Mouse (Mus musculus) lung, embryonic 16.5 days (tissue): ENCODE results near the gene Efcab11. TPM values are rescaled to one million over a fixed set of nuclear protein-coding genes. Genes with fewer than 3 reads are reported as not detected.

Source experiments
- ATAC-seq: fragments of 200-750 bp; cut with Nextera tagmentation; 2 replicates; pipeline ENCODE4 v1.8.0; 2017; ENCODE audit warnings: low read depth, mild to moderate bottlenecking, moderate library complexity
- H3K27ac ChIP-seq: fragments of 300-500 bp; sonication (generic); 2 replicates; pipeline ENCODE4 v1.5.1; 2014; ENCODE audit warnings: mild to moderate bottlenecking, control low read depth, low read length
- H3K27me3 ChIP-seq: fragments of 300-500 bp; sonication (generic); 2 replicates; pipeline ENCODE4 v1.6.1; 2014; ENCODE audit warnings: low read depth, low read length, mixed read lengths; ENCODE audit not compliant: control insufficient read depth, insufficient read depth
- H3K36me3 ChIP-seq: fragments of 300-500 bp; sonication (generic); 2 replicates; pipeline ENCODE4 v1.6.1; 2014; ENCODE audit warnings: low read length; ENCODE audit not compliant: control insufficient read depth, insufficient read depth
- H3K4me1 ChIP-seq: fragments of 300-500 bp; sonication (generic); replicated peaks from 2 replicates; pipeline ENCODE4 v1.6.1; 2014; ENCODE audit warnings: low read length, mixed read lengths; ENCODE audit not compliant: control insufficient read depth, insufficient read depth
- H3K4me2 ChIP-seq: fragments of 300-500 bp; sonication (generic); 2 replicates; pipeline ENCODE4 v1.6.1; 2014; ENCODE audit warnings: low read depth, low read length, control low read depth
- H3K4me3 ChIP-seq: fragments of 300-500 bp; sonication (generic); 2 replicates; pipeline ENCODE4 v1.5.1; 2014; ENCODE audit warnings: mild to moderate bottlenecking, low read length, control low read depth
- H3K9ac ChIP-seq: fragments of 300-500 bp; sonication (generic); 2 replicates; pipeline ENCODE4 v1.6.1; 2014; ENCODE audit warnings: low read length, control low read depth
- H3K9me3 ChIP-seq: fragments of 300-500 bp; sonication (generic); 2 replicates; pipeline ENCODE4 v1.6.1; 2016; ENCODE audit warnings: low read length; ENCODE audit not compliant: control insufficient read depth
- WGBS: fragments of 180-500 bp; shearing (Covaris S2); extraction: QIAGEN DNeasy Blood & Tissue Kit; methylation state at CpG from one replicate; pipeline ENCODE4 v1.1.7; 2014; 5-methylcytosine and 5-hydroxymethylcytosine counted together
- polyA plus RNA-seq: library from polyadenylated mRNA; unstranded; fragments of >200 nt; fragmentation: Nextera tagmentation; extraction: Ambion mirVana; gene quantifications from 2 replicates; pipeline ENCODE4 v1.2.1, GENCODE M21; 2015

Gene Efcab11
- 16.6 and 19.4 TPM in 2 replicates for polyA plus RNA-seq

DNA sequence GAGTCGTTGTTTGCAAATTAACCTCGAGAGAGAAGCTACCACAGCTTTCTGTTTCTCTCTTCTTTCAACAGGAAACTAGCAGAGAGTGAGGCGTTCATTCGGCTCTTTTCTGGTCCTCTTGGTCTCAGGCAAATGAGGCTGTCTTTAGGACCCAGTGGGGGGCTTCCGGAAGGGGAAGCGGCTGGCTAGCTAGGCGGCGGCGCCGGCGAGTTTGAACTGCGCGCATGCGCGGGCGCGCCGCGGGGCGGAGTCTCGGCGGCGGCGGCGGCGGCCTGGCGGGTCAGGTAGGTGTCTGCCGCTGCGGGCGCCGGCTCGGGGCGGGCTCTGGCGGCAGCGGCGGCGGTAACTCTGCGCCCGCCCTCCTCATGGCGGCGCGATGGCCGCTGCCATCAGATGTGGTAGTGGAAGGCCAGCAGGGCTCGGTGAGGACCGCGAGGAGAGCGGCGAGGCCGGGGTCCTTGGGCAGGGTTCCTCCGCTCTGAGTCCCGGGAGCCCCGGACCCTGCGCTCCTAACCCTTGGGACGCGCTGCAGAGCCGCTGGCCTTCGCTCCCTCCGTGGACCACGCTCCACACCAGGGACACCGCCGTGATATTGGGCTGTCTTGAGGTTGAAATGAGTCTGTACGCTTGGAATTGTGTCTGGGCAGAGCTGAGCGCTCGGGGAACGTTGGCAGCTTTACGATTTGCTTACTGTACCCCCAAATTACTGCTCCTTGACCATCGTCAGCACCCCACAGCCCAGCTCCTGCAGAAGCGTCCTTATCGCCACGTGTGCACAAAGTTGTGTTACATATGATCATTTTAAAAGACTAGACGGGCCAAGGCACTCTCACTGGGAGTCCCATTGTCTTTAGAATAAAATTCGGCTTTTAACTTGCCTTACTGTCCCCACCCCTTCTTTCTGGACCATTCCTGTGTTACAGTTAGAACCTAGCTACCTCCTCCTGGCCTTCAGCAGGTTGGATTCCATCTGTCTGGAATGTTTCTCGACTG, at the start of gene Efcab11, which contains the start of gene Tdp1:
Efcab11 (minus strand) TSS at position 171 of the 993 bp plus-strand sequence.
Tdp1 (plus strand) TSS at position 249 of the 993 bp plus-strand sequence.
- no peaks in the 10 kb centered on the region for H3K27me3 ChIP-seq
- WGBS, result under 1% methylated on average over 67 of the region's 73 CpGs
- H3K4me3 ChIP-seq, result peak within 1 kb of the TSS; percentile 74

DNA sequence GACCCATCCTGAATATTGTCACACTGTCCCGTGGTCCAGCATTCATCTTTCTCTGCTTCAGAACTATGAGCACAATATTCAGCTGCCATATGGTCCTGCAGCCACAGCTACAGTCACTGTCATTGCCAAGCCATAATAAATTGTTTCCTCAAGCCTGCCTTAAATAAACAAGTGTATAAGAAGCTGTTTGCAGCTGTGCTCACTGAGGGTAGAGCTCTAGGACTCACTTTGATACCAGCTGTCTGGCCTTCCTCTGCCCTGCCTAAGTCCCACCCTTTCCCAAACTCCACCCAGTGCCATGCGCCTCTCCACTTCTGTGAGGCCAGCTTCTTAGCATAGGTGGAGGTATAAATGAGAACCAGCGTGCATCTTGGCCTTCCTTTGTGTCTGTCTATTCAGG, 49.4 kb upstream of the Efcab11 start:
- Histone ChIP-seq H3K9ac (no peak overlapping the region), H3K9me3 (no peaks in the 10 kb centered on the region), H3K36me3 (peaks cover 4% of the 10 kb centered on the region; the same call in 1 of the 2 replicates), H3K27me3 (no peaks in the 10 kb centered on the region), H3K4me3 (no peak overlapping the region), H3K27ac (no peak overlapping the region), H3K4me1 (peaks cover 3% of the 10 kb centered on the region; the same call in 1 of the 2 replicates), H3K4me2 (no peak overlapping the region)
- ATAC-seq, result peak; percentile 36
- 54% methylated on average over 3 of the region's 3 CpGs for WGBS

More for the DNA sequence above, at the start of gene Efcab11, which contains the start of gene Tdp1:
- Histone ChIP-seq H3K36me3 (no peaks in the 10 kb centered on the region), H3K4me1 (peaks cover 17% of the 10 kb centered on the region), H3K27ac (peak within 1 kb of the TSS; percentile 93), H3K9ac (peak within 1 kb of the TSS; percentile 73), H3K4me2 (peak within 1 kb of the TSS; percentile 71), H3K9me3 (no peaks in the 10 kb centered on the region)
- peak; percentile 91 for ATAC-seq

DNA sequence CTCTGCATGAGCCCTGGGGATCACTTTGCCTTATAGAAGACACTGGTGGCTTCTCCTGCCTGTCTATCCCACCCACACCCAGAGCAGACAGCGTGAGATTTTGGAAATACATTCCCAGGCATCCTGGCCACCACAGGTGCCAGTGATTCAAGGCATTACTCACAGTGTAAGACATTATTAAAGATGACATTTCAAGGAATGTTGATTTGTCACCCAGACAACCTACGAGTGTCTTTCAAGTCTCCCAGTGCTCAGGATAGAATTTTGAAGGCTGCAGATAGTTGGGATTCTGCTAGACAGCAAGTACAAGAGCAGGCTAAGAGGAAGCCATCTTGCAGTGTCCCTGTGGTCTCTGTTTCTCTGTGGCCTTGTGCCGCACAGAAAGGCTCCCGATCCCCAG, 48.0 kb upstream of the Efcab11 start:
- no peak for ATAC-seq
- Histone ChIP-seq H3K4me2 (no peak overlapping the region), H3K27me3 (no peaks in the 10 kb centered on the region), H3K4me1 (peaks cover 3% of the 10 kb centered on the region; the same call in 1 of the 2 replicates), H3K36me3 (peaks cover 4% of the 10 kb centered on the region; the same call in 1 of the 2 replicates), H3K9me3 (no peaks in the 10 kb centered on the region), H3K4me3 (no peak overlapping the region), H3K9ac (no peak overlapping the region), H3K27ac (no peak overlapping the region)
- 87% methylated on average over 4 of the region's 4 CpGs for WGBS

DNA sequence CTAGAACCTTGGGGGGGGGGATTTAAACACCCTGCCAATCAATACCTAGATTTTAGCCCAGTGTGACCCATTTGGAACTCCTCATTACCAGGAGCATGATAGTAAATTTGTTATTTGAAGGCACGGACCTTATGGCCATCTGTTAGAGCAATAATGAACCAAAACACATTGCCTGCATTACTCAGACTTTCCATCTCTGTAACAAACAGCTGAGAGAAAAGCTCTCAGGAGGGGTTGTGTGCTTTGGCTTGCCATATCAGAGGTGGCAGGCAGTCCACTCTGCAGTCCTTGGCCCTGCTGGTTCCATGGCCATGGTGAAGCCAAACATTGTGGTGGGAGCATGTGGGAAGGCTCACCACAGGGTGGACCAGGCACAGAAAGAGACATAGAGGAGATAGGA, 44.9 kb upstream of the Efcab11 start:
- H3K27ac ChIP-seq, result no peak overlapping the region
- no peaks in the 10 kb centered on the region for H3K36me3 ChIP-seq
- no peak overlapping the region for H3K4me2 ChIP-seq
- ATAC-seq, result no peak
- H3K27me3 ChIP-seq, result no peaks in the 10 kb centered on the region
- H3K9ac ChIP-seq, result no peak overlapping the region
- no peaks in the 10 kb centered on the region for H3K9me3 ChIP-seq
- WGBS, result 89% methylated on average over 1 of the region's 1 CpGs
- peaks cover 3% of the 10 kb centered on the region; the same call in 1 of the 2 replicates for H3K4me1 ChIP-seq
- no peak overlapping the region for H3K4me3 ChIP-seq

DNA sequence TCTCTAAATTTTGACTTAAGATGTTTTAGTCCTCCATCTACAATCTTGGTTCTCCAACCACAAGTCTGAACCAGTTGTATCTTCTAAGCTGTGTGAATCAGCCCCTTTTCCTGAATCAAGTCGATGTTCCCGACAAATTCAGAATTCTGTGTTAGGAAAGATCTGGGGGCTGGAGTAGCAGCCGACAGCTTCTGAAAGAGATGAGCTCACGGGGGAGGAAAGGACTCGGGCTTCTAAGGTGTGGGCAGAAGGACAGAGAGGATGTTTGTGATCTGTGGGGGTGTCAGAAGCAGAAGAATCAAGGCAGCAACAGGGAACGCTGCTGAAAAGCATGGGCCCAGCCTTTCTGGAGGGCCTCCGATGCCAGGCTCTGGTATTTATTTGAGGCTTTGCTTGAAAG, 44.1 kb upstream of the Efcab11 start:
- H3K4me2 ChIP-seq, result no peak overlapping the region
- H3K27ac ChIP-seq, result no peak overlapping the region
- H3K36me3 ChIP-seq, result no peaks in the 10 kb centered on the region
- no peak overlapping the region for H3K9ac ChIP-seq
- H3K4me3 ChIP-seq, result no peak overlapping the region
- H3K4me1 ChIP-seq, result peaks cover under 1% of the 10 kb centered on the region; the same call in 1 of the 2 replicates
- ATAC-seq, result no peak
- H3K27me3 ChIP-seq, result no peaks in the 10 kb centered on the region
- no peaks in the 10 kb centered on the region for H3K9me3 ChIP-seq
- WGBS, result 80% methylated on average over 7 of the region's 7 CpGs

DNA sequence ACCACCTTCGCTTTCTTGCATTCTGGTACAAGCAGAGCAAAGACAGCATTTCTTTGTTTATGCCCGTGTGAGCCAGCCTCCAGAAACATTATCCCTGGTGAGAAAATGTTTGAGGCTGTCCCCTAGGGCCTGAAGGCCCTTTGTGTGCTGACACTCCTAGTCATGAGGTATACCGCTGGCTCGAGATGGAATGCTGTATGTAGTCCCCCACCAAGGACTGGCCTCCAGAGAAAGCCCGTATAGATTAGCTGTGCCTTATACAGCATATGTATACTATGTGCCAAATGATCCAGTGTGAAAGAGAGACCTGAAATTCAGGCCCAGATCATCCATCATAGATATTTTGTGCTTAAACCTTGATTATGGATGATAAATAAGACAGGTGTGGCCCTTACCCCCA, 39.5 kb upstream of the Efcab11 start:
- Histone ChIP-seq H3K27ac (no peak overlapping the region), H3K4me3 (no peak overlapping the region), H3K9me3 (no peaks in the 10 kb centered on the region), H3K9ac (no peak overlapping the region), H3K27me3 (no peaks in the 10 kb centered on the region), H3K4me1 (no peaks in the 10 kb centered on the region), H3K4me2 (no peak overlapping the region), H3K36me3 (peaks cover 3% of the 10 kb centered on the region; the same call in 1 of the 2 replicates)
- WGBS, result 74% methylated on average over 5 of the region's 5 CpGs
- ATAC-seq, result no peak

DNA sequence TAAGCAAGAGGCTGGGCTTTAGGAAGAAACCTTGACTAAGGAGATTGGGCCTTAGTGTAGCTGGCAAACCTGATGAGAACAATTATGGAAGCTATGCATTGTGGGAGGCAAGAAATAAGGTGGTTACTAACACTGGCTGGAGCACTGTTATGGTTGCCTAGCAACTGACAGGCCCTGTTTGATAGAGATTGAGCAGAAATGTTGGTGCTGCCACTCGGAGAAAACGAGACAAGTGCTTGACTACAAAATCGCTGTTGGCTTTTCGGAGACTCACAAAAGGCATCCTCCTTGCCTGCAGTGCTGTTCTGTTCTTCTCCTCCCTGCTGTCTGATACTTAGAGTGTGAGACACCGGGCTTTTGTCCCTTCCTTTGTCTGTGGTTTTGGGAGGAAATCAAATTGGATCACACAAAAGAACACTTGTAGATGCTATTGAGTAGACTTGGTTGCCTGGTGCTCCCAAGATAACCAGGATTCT, 38.9 kb upstream of the Efcab11 start:
- Histone ChIP-seq H3K9me3 (no peaks in the 10 kb centered on the region), H3K4me3 (no peak overlapping the region), H3K4me1 (no peaks in the 10 kb centered on the region), H3K27me3 (no peaks in the 10 kb centered on the region), H3K36me3 (peaks cover 3% of the 10 kb centered on the region; the same call in 1 of the 2 replicates), H3K9ac (no peak overlapping the region), H3K27ac (no peak overlapping the region), H3K4me2 (no peak overlapping the region)
- WGBS, result 44% methylated on average over 5 of the region's 5 CpGs
- no peak for ATAC-seq

DNA sequence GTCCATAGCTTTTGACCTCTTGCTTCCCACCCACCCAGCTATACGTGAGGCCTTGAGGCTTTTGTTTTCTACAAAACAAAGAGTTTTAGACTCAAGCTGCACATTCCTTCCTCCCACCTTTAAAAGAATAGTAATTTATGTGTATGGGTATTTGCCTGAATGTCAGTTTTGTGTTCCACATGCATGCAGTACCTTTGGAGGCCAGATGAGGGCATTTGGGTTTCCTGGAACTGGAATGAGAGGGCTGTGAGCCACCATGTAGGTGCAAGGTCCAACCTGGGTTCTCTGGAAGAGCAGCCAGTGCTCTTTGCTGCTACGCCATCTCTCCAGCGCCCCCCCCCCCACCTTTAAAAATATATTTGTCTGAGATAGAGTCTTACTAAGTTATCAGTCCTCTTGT, 36.8 kb upstream of the Efcab11 start:
- no peak overlapping the region for H3K4me3 ChIP-seq
- 90% methylated on average over 3 of the region's 3 CpGs for WGBS
- H3K27ac ChIP-seq, result no peak overlapping the region
- no peak overlapping the region for H3K9ac ChIP-seq
- no peaks in the 10 kb centered on the region for H3K4me1 ChIP-seq
- no peak for ATAC-seq
- H3K27me3 ChIP-seq, result no peaks in the 10 kb centered on the region
- no peak overlapping the region for H3K4me2 ChIP-seq
- peaks cover 3% of the 10 kb centered on the region; the same call in 1 of the 2 replicates for H3K36me3 ChIP-seq
- no peaks in the 10 kb centered on the region for H3K9me3 ChIP-seq

DNA sequence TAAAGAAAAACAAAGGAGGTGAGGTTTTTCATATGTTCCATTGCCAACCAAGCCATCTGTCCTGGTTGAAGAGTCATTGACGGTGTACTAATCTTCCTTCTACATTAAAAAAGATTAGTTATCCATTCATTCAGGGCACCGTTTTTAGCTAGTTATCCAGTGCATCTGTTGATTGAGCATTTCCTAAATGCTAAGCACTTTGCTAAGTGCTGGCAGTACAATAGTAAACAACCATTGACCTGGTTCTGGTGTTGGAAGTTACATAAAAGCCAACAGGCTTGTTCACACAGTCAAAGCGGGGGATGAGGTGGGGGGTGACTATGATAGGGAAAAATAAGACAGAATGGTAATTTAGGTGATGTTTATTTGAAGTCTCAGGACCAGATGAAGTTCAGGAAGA, 35.4 kb upstream of the Efcab11 start:
- Histone ChIP-seq H3K9me3 (no peaks in the 10 kb centered on the region), H3K27ac (no peak overlapping the region), H3K4me2 (no peak overlapping the region), H3K4me1 (no peaks in the 10 kb centered on the region), H3K9ac (no peak overlapping the region), H3K36me3 (peaks cover 6% of the 10 kb centered on the region; the same call in 1 of the 2 replicates), H3K27me3 (no peaks in the 10 kb centered on the region), H3K4me3 (no peak overlapping the region)
- ATAC-seq, result no peak
- WGBS, result 79% methylated on average over 3 of the region's 3 CpGs
